10 mouse cellular contexts compared by ENCODE assay signal in genomic region chr5:25188802-25189201, GRCm38 (mm10). TPM values are rescaled to one million over a fixed set of nuclear protein-coding genes. Genes with fewer than 3 reads are reported as not detected.
DNase-seq lines count a peak whose midpoint lies in the region; ATAC-seq and TF ChIP-seq lines count a peak whose summit lies in the region.
"Had no signal": no experiment of that assay in that cellular context is flagged by ENCODE, and none has a peak within 500 bp of the region (broad histone marks: within the 10 kb centered on the region; RNA-seq: fewer than 3 reads in every experiment).

No protein-coding gene starts in this region.

- no peak overlapping the region for H3K4me3 ChIP-seq in kidney, embryonic 14.5 days (ENCODE audit: low read length)
- no peak overlapping the region for H3K4me3 ChIP-seq in ES-Bruce4 (ENCODE audit: low read depth, low read length)
- H3K4me3 ChIP-seq: embryonic facial prominence, embryonic 13.5 days; liver, embryonic 13.5 days had no signal

- TF ChIP-seq POLR2A in ES-Bruce4 (IDR thresholded peaks at IDR 0.05; ENCODE audit: insufficient read depth, low read length) = no peak

- peak; percentile 68 for DNase-seq in kidney, adult 18-20 months
- peak; percentile 8 for DNase-seq in adrenal gland, postnatal 25 days
- DNase-seq in kidney, postnatal 14 days = peak; percentile 73
- DNase-seq in urinary bladder, postnatal 36 days (ENCODE audit: low spot score in 2 of 2) = peak; percentile 30
- DNase-seq: liver, embryonic 13.5 days had no signal

- ATAC-seq in kidney, embryonic 14.5 days (ENCODE audit: low FRiP score, low TSS enrichment) = no peak
- ATAC-seq in erythroblast, adult 5-6 weeks (replicated peaks; ENCODE audit: low FRiP score, poor library complexity, severe bottlenecking) = no peak
- no peak for ATAC-seq in activated CD4-positive, CD25-positive, alpha-beta regulatory T cell, adult 4 months

- peak; percentile 65 for TF ChIP-seq CTCF in ES-Bruce4 (IDR thresholded peaks at IDR 0.05; ENCODE audit: low read depth, low read length)

- no peak overlapping the region for H3K9ac ChIP-seq in kidney, embryonic 14.5 days (ENCODE audit: low read depth, low read length)
- no peak overlapping the region for H3K9ac ChIP-seq in ES-Bruce4 (ENCODE audit: low read depth, poor library complexity, severe bottlenecking)
- H3K9ac ChIP-seq: embryonic facial prominence, embryonic 13.5 days; liver, embryonic 13.5 days had no signal

- no peak overlapping the region for H3K27ac ChIP-seq in kidney, embryonic 14.5 days (ENCODE audit: low read depth, low read length)
- H3K27ac ChIP-seq in ES-Bruce4 (ENCODE audit: insufficient read depth, low read length) = no peak overlapping the region
- H3K27ac ChIP-seq: embryonic facial prominence, embryonic 13.5 days; liver, embryonic 13.5 days had no signal

- H3K4me2 ChIP-seq in kidney, embryonic 14.5 days (replicated peaks; ENCODE audit: low read depth, low read length) = no peak overlapping the region
- H3K4me2 ChIP-seq: embryonic facial prominence, embryonic 13.5 days; liver, embryonic 13.5 days had no signal

- TF ChIP-seq EP300 in ES-Bruce4 (IDR thresholded peaks at IDR 0.05; ENCODE audit: insufficient read depth, low read depth, low read length) = no peak

- H3K36me3 ChIP-seq in kidney, embryonic 14.5 days (ENCODE audit: control insufficient read depth, insufficient read depth, low read length) = no peaks in the 10 kb centered on the region
- H3K36me3 ChIP-seq in ES-Bruce4 (ENCODE audit: control insufficient read depth, insufficient read depth, low read length, poor library complexity, severe bottlenecking) = no peaks in the 10 kb centered on the region
- H3K36me3 ChIP-seq: embryonic facial prominence, embryonic 13.5 days; liver, embryonic 13.5 days had no signal

- WGBS in kidney, embryonic 14.5 days = 40% methylated on average over 1 of the region's 1 CpGs

- H3K4me1 ChIP-seq in kidney, embryonic 14.5 days (ENCODE audit: control insufficient read depth, insufficient read depth, low read length) = 0 out of 2 replicates have a peak, but pooled peaks cover 4% of the 10 kb centered on the region
- no peaks in the 10 kb centered on the region for H3K4me1 ChIP-seq in ES-Bruce4 (ENCODE audit: control insufficient read depth, insufficient read depth, low read length)
- H3K4me1 ChIP-seq: liver, embryonic 13.5 days had no signal

- H3K27me3 ChIP-seq in kidney, embryonic 14.5 days (ENCODE audit: control insufficient read depth, insufficient read depth, low read length) = no peaks in the 10 kb centered on the region
- no peaks in the 10 kb centered on the region for H3K27me3 ChIP-seq in ES-Bruce4 (ENCODE audit: control insufficient read depth, insufficient read depth, low read length, poor library complexity, severe bottlenecking)
- H3K27me3 ChIP-seq: embryonic facial prominence, embryonic 13.5 days; liver, embryonic 13.5 days had no signal

- H3K9me3 ChIP-seq in kidney, embryonic 14.5 days (ENCODE audit: control insufficient read depth, low read length) = no peaks in the 10 kb centered on the region
- no peaks in the 10 kb centered on the region for H3K9me3 ChIP-seq in ES-Bruce4 (replicated peaks; ENCODE audit: control insufficient read depth, insufficient read depth, low read length, poor library complexity, severe bottlenecking)
- H3K9me3 ChIP-seq: embryonic facial prominence, embryonic 13.5 days; liver, embryonic 13.5 days had no signal

RNA-seq across cellular contexts. Expression of gene Galntl5, which starts 7.5 kb away (rescaled TPM):
- polyA plus RNA-seq in kidney, embryonic 14.5 days (2014; fragmentation: Nextera tagmentation; extraction: Ambion mirVana) = not detected in 2 replicates
- polyA plus RNA-seq in ES-Bruce4 (2011; ENCODE audit: insufficient read depth, insufficient read length, low read depth, missing spikeins) = not detected in 2 replicates
- not detected in 2 replicates for total RNA-seq in adrenal gland, postnatal 25 days (2021)
- total RNA-seq in erythroblast, adult 5-6 weeks (2015; ENCODE audit: low replicate concordance) = not detected in 2 replicates
- total RNA-seq in erythroblast, adult 5-6 weeks (2017; ENCODE audit: low replicate concordance) = not detected in 2 replicates
- polyA plus RNA-seq in activated CD4-positive, CD25-positive, alpha-beta regulatory T cell, adult 4 months (2017; shearing (Covaris generic)) = not detected
- polyA plus RNA-seq: embryonic facial prominence, embryonic 13.5 days; liver, embryonic 13.5 days had no signal

RNA-seq across cellular contexts. Expression of gene Galnt11, which starts 32.9 kb away (rescaled TPM):
- 25.5 and 42.9 TPM in 2 replicates for polyA plus RNA-seq in kidney, embryonic 14.5 days (2014; fragmentation: Nextera tagmentation; extraction: Ambion mirVana)
- 17.6 and 18.9 TPM in 2 replicates for polyA plus RNA-seq in ES-Bruce4 (2011; ENCODE audit: insufficient read depth, insufficient read length, low read depth, missing spikeins)
- 40.1 and 40.3 TPM in 2 replicates for total RNA-seq in adrenal gland, postnatal 25 days (2021)
- 3.3 and 5.6 TPM in 2 replicates for total RNA-seq in erythroblast, adult 5-6 weeks (2015; ENCODE audit: low replicate concordance)
- total RNA-seq in erythroblast, adult 5-6 weeks (2017; ENCODE audit: low replicate concordance) = 2.5 and 4.7 TPM in 2 replicates
- 1 to 10 TPM; 7.8 to 9.2 TPM for polyA plus RNA-seq in activated CD4-positive, CD25-positive, alpha-beta regulatory T cell, adult 4 months (2017; shearing (Covaris generic))

RNA-seq across cellular contexts. Expression of gene E130116L18Rik, which starts 34.2 kb away (rescaled TPM):
- polyA plus RNA-seq in kidney, embryonic 14.5 days (2014; fragmentation: Nextera tagmentation; extraction: Ambion mirVana) = not detected in 2 replicates
- polyA plus RNA-seq in ES-Bruce4 (2011; ENCODE audit: insufficient read depth, insufficient read length, low read depth, missing spikeins) = not detected in 2 replicates
- total RNA-seq in adrenal gland, postnatal 25 days (2021) = not detected in 2 replicates
- not detected in 2 replicates for total RNA-seq in erythroblast, adult 5-6 weeks (2015; ENCODE audit: low replicate concordance)
- not detected in 2 replicates for total RNA-seq in erythroblast, adult 5-6 weeks (2017; ENCODE audit: low replicate concordance)
- polyA plus RNA-seq in activated CD4-positive, CD25-positive, alpha-beta regulatory T cell, adult 4 months (2017; shearing (Covaris generic)) = not detected
- polyA plus RNA-seq: embryonic facial prominence, embryonic 13.5 days; liver, embryonic 13.5 days had no signal

Comparison
In these comparisons a context has a peak if more than half of its experiments do, and no peak if none do; other contexts are left out.
1. DNase-seq: peak in every context shown above with its lines; median percentile 73 in kidney, postnatal 14 days; 68 in kidney, adult 18-20 months; 30 in urinary bladder, postnatal 36 days; 8 in adrenal gland, postnatal 25 days.